Mouse (Mus musculus) hindbrain, embryonic 10.5 days (tissue): Measurements from ENCODE around the gene Akr1b3. TPM values are rescaled to one million over a fixed set of nuclear protein-coding genes. Genes with fewer than 3 reads are reported as not detected.
A peak's percentile ranks its signal among the peaks of the same experiment; 100 is the strongest.

Source experiments
- DNase-seq: peaks from one replicate; pipeline ENCODE4 v3.0.0-alpha.2; 2017; ENCODE audit warnings: low spot score
- H3K27ac ChIP-seq: fragments of 300-500 bp; sonication (generic); 2 replicates; pipeline ENCODE4 v1.5.1; 2016; ENCODE audit warnings: mild to moderate bottlenecking, moderate library complexity
- H3K27me3 ChIP-seq: fragments of 300-500 bp; sonication (generic); 2 replicates; pipeline ENCODE4 v1.6.1; 2016; ENCODE audit warnings: mild to moderate bottlenecking; ENCODE audit not compliant: poor library complexity, insufficient read depth, severe bottlenecking
- H3K36me3 ChIP-seq: fragments of 300-500 bp; sonication (generic); 2 replicates; pipeline ENCODE4 v1.6.1; 2016; ENCODE audit warnings: mild to moderate bottlenecking, moderate library complexity
- H3K4me1 ChIP-seq: fragments of 300-500 bp; sonication (generic); replicated peaks from 2 replicates; pipeline ENCODE4 v1.6.1; 2016; ENCODE audit warnings: mild to moderate bottlenecking
- H3K4me3 ChIP-seq: fragments of 300-500 bp; sonication (generic); 2 replicates; pipeline ENCODE4 v1.5.1; 2016; ENCODE audit warnings: mild to moderate bottlenecking, moderate library complexity
- H3K9me3 ChIP-seq: fragments of 300-500 bp; sonication (generic); 2 replicates; pipeline ENCODE4 v1.6.1; 2016; ENCODE audit warnings: mild to moderate bottlenecking, moderate library complexity
- WGBS: fragments of 180-500 bp; shearing (Covaris S2); methylation state at CpG from one replicate; pipeline ENCODE4 v1.1.7; 2016; 5-methylcytosine and 5-hydroxymethylcytosine counted together
- polyA plus RNA-seq: library from polyadenylated mRNA; unstranded; fragments of >200 nt; fragmentation: Nextera tagmentation; extraction: Ambion mirVana; gene quantifications from 2 replicates; pipeline ENCODE4 v1.2.1, GENCODE M21; 2016

The Akr1b3 gene
- polyA plus RNA-seq, 1 experiment from 2014 or later: 287 TPM

- Histone ChIP-seq H3K27ac (no peak overlapping the region), H3K27me3 (no peaks in the 10 kb centered on the region), H3K4me3 (no peak overlapping the region), H3K36me3 (no peaks in the 10 kb centered on the region), H3K9me3 (no peaks in the 10 kb centered on the region), H3K4me1 (0 out of 2 replicates have a peak, but pooled peaks cover 6% of the 10 kb centered on the region)
- no peak for DNase-seq
- WGBS: 88% methylated on average over 5 of the region's 5 CpGs
Measured at GRCm38 (mm10) chr6:34278385-34278784, 38.9 kb downstream of the Akr1b3 start.

- no peaks in the 10 kb centered on the region for H3K36me3 ChIP-seq
- no peak overlapping the region for H3K27ac ChIP-seq
- WGBS: 25% methylated on average over 9 of the region's 9 CpGs
- H3K4me3 ChIP-seq: no peak overlapping the region
- no peaks in the 10 kb centered on the region for H3K9me3 ChIP-seq
- H3K4me1 ChIP-seq: 0 out of 2 replicates have a peak, but pooled peaks cover 5% of the 10 kb centered on the region
- peak; percentile 14 for DNase-seq
- no peaks in the 10 kb centered on the region for H3K27me3 ChIP-seq
Measured at GRCm38 (mm10) chr6:34277665-34278064, 39.6 kb downstream of the Akr1b3 start.

- Histone ChIP-seq H3K4me3 (no peak overlapping the region), H3K27ac (no peak overlapping the region), H3K9me3 (no peaks in the 10 kb centered on the region), H3K36me3 (no peaks in the 10 kb centered on the region), H3K27me3 (no peaks in the 10 kb centered on the region), H3K4me1 (no peaks in the 10 kb centered on the region)
- DNase-seq: no peak
- WGBS: 92% methylated on average over 2 of the region's 2 CpGs
Measured at GRCm38 (mm10) chr6:34274346-34274745, 42.9 kb downstream of the Akr1b3 start.

GRCm38 (mm10) chr6:34273073-34273472, 44.2 kb downstream of the Akr1b3 start:
- Histone ChIP-seq H3K4me1 (no peaks in the 10 kb centered on the region), H3K4me3 (no peak overlapping the region), H3K36me3 (no peaks in the 10 kb centered on the region), H3K27ac (no peak overlapping the region), H3K27me3 (no peaks in the 10 kb centered on the region), H3K9me3 (no peaks in the 10 kb centered on the region)
- no peak for DNase-seq
- WGBS: 65% methylated on average over 2 of the region's 2 CpGs

- H3K4me3 ChIP-seq: no peak overlapping the region
- no peaks in the 10 kb centered on the region for H3K4me1 ChIP-seq
- no peaks in the 10 kb centered on the region for H3K36me3 ChIP-seq
- no peak overlapping the region for H3K27ac ChIP-seq
- H3K27me3 ChIP-seq: no peaks in the 10 kb centered on the region
- DNase-seq: no peak
- WGBS: 92% methylated on average over 5 of the region's 5 CpGs
- no peaks in the 10 kb centered on the region for H3K9me3 ChIP-seq
Measured at GRCm38 (mm10) chr6:34272462-34272861, 44.8 kb downstream of the Akr1b3 start.

- 55% methylated on average over 6 of the region's 6 CpGs for WGBS
- no peak overlapping the region for H3K27ac ChIP-seq
- H3K4me3 ChIP-seq: no peak overlapping the region
Measured at GRCm38 (mm10) chr6:34270717-34271116, 46.6 kb downstream of the Akr1b3 start.

GRCm38 (mm10) chr6:34258546-34258945, 58.7 kb downstream of the Akr1b3 start:
- 68% methylated on average over 5 of the region's 5 CpGs for WGBS
- peaks cover 11% of the 10 kb centered on the region; the same call in 1 of the 2 replicates for H3K4me1 ChIP-seq
- no peaks in the 10 kb centered on the region for H3K36me3 ChIP-seq
- H3K27me3 ChIP-seq: no peaks in the 10 kb centered on the region
- no peak overlapping the region for H3K27ac ChIP-seq
- no peaks in the 10 kb centered on the region for H3K9me3 ChIP-seq
- no peak overlapping the region for H3K4me3 ChIP-seq
- DNase-seq: no peak

More at GRCm38 (mm10) chr6:34270717-34271116, 46.6 kb downstream of the Akr1b3 start:
- Histone ChIP-seq H3K36me3 (no peaks in the 10 kb centered on the region), H3K27me3 (no peaks in the 10 kb centered on the region), H3K9me3 (no peaks in the 10 kb centered on the region), H3K4me1 (no peaks in the 10 kb centered on the region)
- no peak for DNase-seq

Other genes starting within 250 kb of the Akr1b3 start
- 41.3 and 43.2 TPM in 2 replicates for gene Slc35b4, start 140.4 kb downstream of the Akr1b3 start, polyA plus RNA-seq
- gene Akr1b8, start 36.6 kb upstream of the Akr1b3 start, polyA plus RNA-seq: 27.2 and 29.1 TPM in 2 replicates
- gene Akr1b10, start 66.7 kb upstream of the Akr1b3 start, polyA plus RNA-seq: 16.7 and 18.7 TPM in 2 replicates
- gene Akr1b7, start 94.9 kb upstream of the Akr1b3 start, polyA plus RNA-seq: not detected in 2 replicates
- gene Bpgm, start 158.7 kb upstream of the Akr1b3 start, polyA plus RNA-seq: 64.5 and 72.7 TPM in 2 replicates